Mouse (Mus musculus) CH12.LX (cell line): ENCODE measurements around the gene Adarb1. TPM values are rescaled to one million over a fixed set of nuclear protein-coding genes. Genes with fewer than 3 reads are reported as not detected.

ENCODE experiments used
- DNase-seq: peaks from one replicate; pipeline ENCODE4 v3.0.0-alpha.2; 2013; ENCODE audit errors: extremely low read depth
- H3K27ac ChIP-seq: 2 replicates; pipeline ENCODE4 v1.5.1; 2012; ENCODE audit warnings: low read depth, mild to moderate bottlenecking, control low read depth, moderate library complexity; ENCODE audit not compliant: insufficient read depth
- H3K27me3 ChIP-seq: replicated peaks from 2 replicates; pipeline ENCODE3; 2012; ENCODE audit warnings: inconsistent platforms
- H3K36me3 ChIP-seq, 2 experiments: replicated peaks in 1 of 2; 2 replicates each; pipeline versions ENCODE3 to v1.6.1; 2012; ENCODE audit warnings: inconsistent platforms in 1 of 2, low read length in 1 of 2, mild to moderate bottlenecking in 1 of 2, mixed read lengths in 1 of 2, moderate library complexity in 1 of 2; ENCODE audit not compliant: control insufficient read depth in 1 of 2, insufficient read depth in 1 of 2
- H3K4me1 ChIP-seq, 2 experiments: 2 replicates each; pipeline ENCODE4 v1.6.1; 2012; ENCODE audit warnings: inconsistent platforms in 1 of 2, moderate library complexity in 1 of 2; ENCODE audit not compliant: insufficient read depth in 2 of 2, control insufficient read depth in 1 of 2
- H3K4me2 ChIP-seq: 2 replicates; pipeline ENCODE4 v1.6.1; 2012; ENCODE audit warnings: low read depth, mild to moderate bottlenecking, control low read depth; ENCODE audit not compliant: poor library complexity, insufficient read depth, severe bottlenecking
- H3K4me3 ChIP-seq, 3 experiments: fragments of 150-350 bp in 1 of 3; sonication (generic) in 1 of 3; replicated peaks in 1 of 3; 2 replicates each; pipeline versions ENCODE3 to v1.5.1; 2011 to 2012; ENCODE audit warnings: low read depth in 2 of 3, low read length in 2 of 3, mild to moderate bottlenecking in 2 of 3, moderate library complexity in 2 of 3, control low read depth in 1 of 3, improper control_type of control experiment in 1 of 3, inconsistent platforms in 1 of 3, mixed read lengths in 1 of 3; ENCODE audit not compliant: poor library complexity in 1 of 3
- H3K79me2 ChIP-seq: replicated peaks from 2 replicates; pipeline ENCODE4 v1.6.1; 2012; ENCODE audit warnings: mild to moderate bottlenecking, moderate library complexity; ENCODE audit not compliant: control insufficient read depth, poor library complexity, insufficient read depth, severe bottlenecking; ENCODE audit errors: extremely low read depth
- H3K9ac ChIP-seq: 2 replicates; pipeline ENCODE4 v1.6.1; 2012; ENCODE audit warnings: low read depth, mild to moderate bottlenecking, control low read depth, moderate library complexity; ENCODE audit not compliant: insufficient read depth
- H3K9me3 ChIP-seq: replicated peaks from 2 replicates; pipeline ENCODE3; 2012; ENCODE audit warnings: low read length, inconsistent platforms, mixed read lengths
- E2F4 ChIP-seq: IDR thresholded peaks from 2 replicates; pipeline ENCODE4 v1.6.1; 2011; ENCODE audit warnings: low read depth, low read length, improper control_type of control experiment; ENCODE audit not compliant: insufficient replicate concordance
- MYC ChIP-seq: IDR thresholded peaks from 2 replicates; pipeline ENCODE4 v1.6.1; 2011; ENCODE audit warnings: low read depth, mild to moderate bottlenecking, improper control_type of control experiment, low read length
- SMC3 ChIP-seq: IDR thresholded peaks from 2 replicates; pipeline ENCODE4 v1.6.1; 2011; ENCODE audit warnings: low read depth, low read length, improper control_type of control experiment
- dilution Hi-C: fragments of 300-500 bp; cut with MboI; formaldehyde crosslinking; loops from 2 replicates; pipeline ENCODE4 v1.14.3; 2020; ENCODE audit warnings: low sequenced_read_pairs; ENCODE audit not compliant: extremely low pct_unique_long_range_greater_than_20kb, extremely low pct_ligation_motif_present
- in situ Hi-C: fragments of 300-500 bp; cut with MboI; formaldehyde crosslinking; loops from 3 replicates; pipeline ENCODE4 v1.14.3; 2019; ENCODE audit warnings: low sequenced_read_pairs, low pct_ligation_motif_present, low pct_unique_long_range_greater_than_20kb, mixed read lengths
- polyA plus RNA-seq: library from polyadenylated mRNA; unstranded; fragments of >175 nt; gene quantifications from 2 replicates; pipeline ENCODE4 v1.2.1, GENCODE M21; 2012; ENCODE audit warnings: low read depth; ENCODE audit not compliant: insufficient read length
- total RNA-seq, 2 experiments: library from RNA; depleted of rRNA; stranded (reverse); fragments of 300-350 nt in 1 of 2; fragments of >200 nt in 1 of 2; gene quantifications; 2 replicates each; pipeline ENCODE4 v1.2.3; 2012 to 2014

The Adarb1 gene
- total and polyA plus RNA-seq, 3 experiments = 1.7 to 3.5 (median 2.4) TPM

DNA sequence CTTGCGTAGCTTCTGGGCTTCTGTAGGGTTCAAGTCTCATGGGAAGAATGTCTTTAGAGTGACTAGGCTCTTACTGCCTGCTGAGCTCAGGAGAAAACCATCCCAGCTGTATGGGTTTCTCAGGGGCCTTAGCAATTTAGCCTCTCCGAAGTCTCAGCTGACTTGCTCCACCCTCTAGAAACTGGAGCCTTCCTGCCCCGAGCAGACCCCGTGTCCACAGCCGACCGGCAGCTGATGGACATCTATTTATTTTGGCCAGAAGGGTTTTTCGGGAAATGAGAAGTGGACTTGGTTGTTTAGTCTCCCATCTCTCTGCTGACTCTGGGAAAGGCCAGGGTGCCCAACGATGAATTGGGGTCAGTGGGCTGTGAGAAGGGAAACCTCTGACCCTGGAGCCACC, 177.3 kb downstream of the Adarb1 start:
- no peak overlapping the region for H3K27ac ChIP-seq
- H3K79me2 ChIP-seq = no peaks in the 10 kb centered on the region
- H3K4me1 ChIP-seq = no peaks in the 10 kb centered on the region
- dilution Hi-C loops (no loop called here), in situ Hi-C loops (no loop called here)
- H3K4me2 ChIP-seq = no peak overlapping the region
- no peak for DNase-seq
- no peaks in the 10 kb centered on the region for H3K36me3 ChIP-seq
- peaks cover 10% of the 10 kb centered on the region for H3K9me3 ChIP-seq
- H3K27me3 ChIP-seq = peaks cover 79% of the 10 kb centered on the region
- no peak overlapping the region for H3K4me3 ChIP-seq
- H3K9ac ChIP-seq = no peak overlapping the region
- TF ChIP-seq E2F4 (no peak), SMC3 (no peak), MYC (no peak)
- TF ChIP-seq, all 38 proteins: peak for 0

Other genes starting within 250 kb of the Adarb1 start
- gene Pofut2, start 159.1 kb downstream of the Adarb1 start, total RNA-seq (2012; rRNA removed) = 23.4 and 23.7 TPM in 2 replicates
- gene Pofut2, start 159.1 kb downstream of the Adarb1 start, total RNA-seq (2014; rRNA removed) = 11.9 and 13.6 TPM in 2 replicates
- 16.5 and 22.0 TPM in 2 replicates for gene Pofut2, start 159.1 kb downstream of the Adarb1 start, polyA plus RNA-seq
- gene Fam207a, start 97.5 kb upstream of the Adarb1 start, total RNA-seq (2012; rRNA removed) = 46.1 and 56.1 TPM in 2 replicates
- gene Fam207a, start 97.5 kb upstream of the Adarb1 start, total RNA-seq (2014; rRNA removed) = 42.4 and 43.1 TPM in 2 replicates
- 65.4 and 88.6 TPM in 2 replicates for gene Fam207a, start 97.5 kb upstream of the Adarb1 start, polyA plus RNA-seq
- gene Itgb2, start 112.0 kb upstream of the Adarb1 start, total RNA-seq (2012; rRNA removed) = 32.2 and 32.6 TPM in 2 replicates
- gene Itgb2, start 112.0 kb upstream of the Adarb1 start, total RNA-seq (2014; rRNA removed) = 40.2 and 40.3 TPM in 2 replicates
- 52.2 and 54.1 TPM in 2 replicates for gene Itgb2, start 112.0 kb upstream of the Adarb1 start, polyA plus RNA-seq
- 20.7 and 21.7 TPM in 2 replicates for gene Pttg1ip, start 163.4 kb upstream of the Adarb1 start, total RNA-seq (2012; rRNA removed)
- gene Pttg1ip, start 163.4 kb upstream of the Adarb1 start, total RNA-seq (2014; rRNA removed) = 24.2 and 25.3 TPM in 2 replicates
- 18.9 and 20.3 TPM in 2 replicates for gene Pttg1ip, start 163.4 kb upstream of the Adarb1 start, polyA plus RNA-seq
- gene Sumo3, start 187.8 kb upstream of the Adarb1 start, total RNA-seq (2012; rRNA removed) = 54.4 and 57.2 TPM in 2 replicates
- gene Sumo3, start 187.8 kb upstream of the Adarb1 start, total RNA-seq (2014; rRNA removed) = 81.2 TPM in 2 replicates
- gene Sumo3, start 187.8 kb upstream of the Adarb1 start, polyA plus RNA-seq = 87.9 and 130 TPM in 2 replicates
- 0.55 TPM in 1 of 2 replicates, not detected in the other for gene Gm49325, start 187.9 kb upstream of the Adarb1 start, total RNA-seq (2012; rRNA removed)
- gene Gm49325, start 187.9 kb upstream of the Adarb1 start, total RNA-seq (2014; rRNA removed) = 1.1 TPM in 1 of 2 replicates, not detected in the other
- 26.9 and 54.0 TPM in 2 replicates for gene Gm49325, start 187.9 kb upstream of the Adarb1 start, polyA plus RNA-seq
- gene Ube2g2, start 204.0 kb upstream of the Adarb1 start, total RNA-seq (2012; rRNA removed) = 28.7 and 41.2 TPM in 2 replicates
- gene Ube2g2, start 204.0 kb upstream of the Adarb1 start, total RNA-seq (2014; rRNA removed) = 32.6 and 40.8 TPM in 2 replicates
- gene Ube2g2, start 204.0 kb upstream of the Adarb1 start, polyA plus RNA-seq = 59.4 and 72.2 TPM in 2 replicates